Mouse (Mus musculus) spleen, adult 18-20 months (tissue): ENCODE measurements around the gene Tbc1d8b.
"Not testable (repeated sequence)": the region's sequence is repeated elsewhere in the genome, so short reads cannot be mapped to it uniquely, and the experiment has no call there.

Experiments
- DNase-seq, 2 experiments: peaks; one replicate each; pipeline ENCODE4 v3.0.0; 2022; ENCODE audit warnings: mixed read lengths in 2 of 2

The Tbc1d8b gene

GRCm38 (mm10) chrX:139684775-139685695 lies at the start of gene Tbc1d8b:
Gene Tbc1d8b, plus strand, starts transcription at chrX:139684996.
- peak; percentile 36 to 45 for DNase-seq

GRCm38 (mm10) chrX:139639744-139640143 lies 45.1 kb upstream of the Tbc1d8b start:
- no peak for DNase-seq

- no peak for DNase-seq
These were observed 44.4 kb upstream of the Tbc1d8b start for GRCm38 (mm10) chrX:139640418-139640817.

- no peak for DNase-seq
These were observed 32.6 kb upstream of the Tbc1d8b start for GRCm38 (mm10) chrX:139652226-139652625.

- DNase-seq, result no peak
These were observed 31.5 kb upstream of the Tbc1d8b start for GRCm38 (mm10) chrX:139653292-139653691.

GRCm38 (mm10) chrX:139654350-139655063 lies 30.3 kb upstream of the Tbc1d8b start:
- no peak for DNase-seq

- no peak for DNase-seq
These were observed 22.7 kb upstream of the Tbc1d8b start for GRCm38 (mm10) chrX:139662111-139662510.

GRCm38 (mm10) chrX:139665829-139666228 lies 19.0 kb upstream of the Tbc1d8b start:
- no peak for DNase-seq

- DNase-seq, result no peak
These were observed 404 bp upstream of the Tbc1d8b start for GRCm38 (mm10) chrX:139684410-139684774.

GRCm38 (mm10) chrX:139714381-139714780 lies 29.6 kb downstream of the Tbc1d8b start, which contains the start of gene Gm15013:
Gene Gm15013, minus strand, starts transcription at chrX:139714481.
- DNase-seq, result no peak

GRCm38 (mm10) chrX:139722350-139722749 lies 37.6 kb downstream of the Tbc1d8b start:
- DNase-seq, result no peak

GRCm38 (mm10) chrX:139730541-139730940 lies 45.7 kb downstream of the Tbc1d8b start:
- DNase-seq, result no peak

- DNase-seq, result no peak
These were observed 52.3 kb downstream of the Tbc1d8b start for GRCm38 (mm10) chrX:139737066-139737465.

GRCm38 (mm10) chrX:139751855-139752254 lies 67.1 kb downstream of the Tbc1d8b start:
- peak in 1 of 2 experiments; percentile 38 for DNase-seq

GRCm38 (mm10) chrX:139758634-139759033 lies 73.8 kb downstream of the Tbc1d8b start:
- not testable (repeated sequence) for DNase-seq

- DNase-seq, result peak in 1 of 2 experiments; percentile 10
These were observed 77.8 kb downstream of the Tbc1d8b start for GRCm38 (mm10) chrX:139762546-139762945.

- no peak for DNase-seq
These were observed 85.3 kb downstream of the Tbc1d8b start for GRCm38 (mm10) chrX:139769975-139770637.

- peak in 1 of 2 experiments; percentile 13 for DNase-seq
These were observed 89.7 kb downstream of the Tbc1d8b start for GRCm38 (mm10) chrX:139774309-139775083.

- DNase-seq, result no peak
These were observed 90.4 kb downstream of the Tbc1d8b start for GRCm38 (mm10) chrX:139775084-139775612.

- no peak for DNase-seq
These were observed 92.6 kb downstream of the Tbc1d8b start for GRCm38 (mm10) chrX:139777357-139777756.

- no peak for DNase-seq
These were observed 94.1 kb downstream of the Tbc1d8b start for GRCm38 (mm10) chrX:139778886-139779285.

GRCm38 (mm10) chrX:139779401-139779800 lies 94.6 kb downstream of the Tbc1d8b start:
- DNase-seq, result no peak
